Mouse (Mus musculus): ENCODE results near the gene Anks6.

The Anks6 gene

GRCm38 (mm10) chr4:46991016-46991958 is 65.9 kb downstream of the Anks6 start, which contains the start of gene Gabbr2:
Gene Gabbr2 (minus strand): TSS chr4:46991873.
- in situ Hi-C loops (cut with MboI, MseI) = no loop called here

GRCm38 (mm10) chr4:46990281-46991015 is 66.8 kb downstream of the Anks6 start:
- in situ Hi-C loops (cut with MboI, MseI) = no loop called here

- in situ Hi-C loops (cut with MboI, MseI) = no loop called here
These were observed 67.4 kb downstream of the Anks6 start for GRCm38 (mm10) chr4:46989842-46990241.

GRCm38 (mm10) chr4:46988824-46989223 is 68.4 kb downstream of the Anks6 start:
- in situ Hi-C loops (cut with MboI, MseI) = no loop called here

- in situ Hi-C loops (cut with MboI, MseI) = no loop called here
These were observed 69.0 kb downstream of the Anks6 start for GRCm38 (mm10) chr4:46988257-46988656.

- in situ Hi-C loops (cut with MboI, MseI) = no loop called here
These were observed 69.4 kb downstream of the Anks6 start for GRCm38 (mm10) chr4:46987809-46988208.

GRCm38 (mm10) chr4:46986054-46986453 is 71.2 kb downstream of the Anks6 start:
- in situ Hi-C loops (cut with MboI, MseI) = no loop called here

GRCm38 (mm10) chr4:46982912-46983311 is 74.3 kb downstream of the Anks6 start:
- in situ Hi-C loops (cut with MboI, MseI) = no loop called here

GRCm38 (mm10) chr4:46982094-46982493 is 75.1 kb downstream of the Anks6 start:
- in situ Hi-C loops (cut with MboI, MseI) = no loop called here

- in situ Hi-C loops (cut with MboI, MseI) = no loop called here
These were observed 78.9 kb downstream of the Anks6 start for GRCm38 (mm10) chr4:46978371-46978770.

- in situ Hi-C loops (cut with MboI, MseI) = no loop called here
These were observed 80.1 kb downstream of the Anks6 start for GRCm38 (mm10) chr4:46977161-46977560.

- in situ Hi-C loops (cut with MboI, MseI) = no loop called here
These were observed 80.6 kb downstream of the Anks6 start for GRCm38 (mm10) chr4:46976671-46977071.

- in situ Hi-C loops (cut with MboI, MseI) = no loop called here
These were observed 83.9 kb downstream of the Anks6 start for GRCm38 (mm10) chr4:46973322-46973721.

- in situ Hi-C loops (cut with MboI, MseI) = no loop called here
These were observed 89.2 kb downstream of the Anks6 start for GRCm38 (mm10) chr4:46967981-46968380.

GRCm38 (mm10) chr4:46966551-46966950 is 90.7 kb downstream of the Anks6 start:
- in situ Hi-C loops (cut with MboI, MseI) = no loop called here
